Mouse (Mus musculus): ENCODE results near the gene Olfr955. TPM values are rescaled to one million over a fixed set of nuclear protein-coding genes. Genes with fewer than 3 reads are reported as not detected.

The Olfr955 gene
- total RNA-seq (2021): not detected
- long read RNA-seq, experiment 1: 0 reads
- long read RNA-seq, experiment 2: 0 reads

DNA sequence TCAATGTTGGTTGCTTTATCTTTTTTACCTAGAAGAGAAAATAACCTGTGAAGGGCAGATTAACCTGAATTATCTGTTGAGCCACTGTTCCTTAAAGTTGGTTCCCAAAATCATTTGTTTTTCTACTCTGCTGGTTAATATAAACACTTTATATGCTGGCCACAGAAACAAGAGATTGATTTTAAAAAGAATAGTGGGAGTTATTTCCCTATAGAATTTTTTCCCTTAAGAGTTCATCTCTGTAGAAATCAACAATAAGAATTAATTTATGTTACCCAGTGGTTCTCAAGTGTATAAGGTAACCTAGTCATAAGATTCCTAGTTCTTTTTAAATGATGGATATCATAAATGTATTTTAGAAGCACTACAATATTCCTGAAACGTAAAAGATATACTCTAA, at the start of gene Olfr955:
Gene Olfr955, minus strand, starts transcription at position 101 of the 400 bp plus-strand sequence.
- TF ChIP-seq CTCF (IDR thresholded peaks at IDR 0.05): no peak

DNA sequence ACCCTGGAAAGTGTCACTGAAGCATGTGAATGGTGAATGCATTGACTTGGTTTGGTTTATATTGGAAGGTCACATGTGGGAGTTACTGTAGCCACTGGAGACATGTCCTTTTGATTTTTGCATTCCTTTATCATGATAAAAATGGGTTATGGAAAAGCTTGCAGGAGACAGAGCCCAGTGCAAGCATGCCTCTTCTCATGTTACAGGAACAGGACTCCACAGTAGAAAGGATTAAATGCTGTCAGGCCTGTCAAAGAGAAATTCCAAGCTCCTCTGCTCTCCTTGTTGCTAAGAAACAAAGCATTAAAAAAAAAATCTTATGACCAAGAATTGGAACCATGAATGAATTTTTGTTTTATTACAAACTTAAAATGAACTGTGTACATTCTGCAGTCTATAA, 46.9 kb upstream of the Olfr955 start:
- H3K4me3 ChIP-seq: no peak overlapping the region
- intact Hi-C loops (cut with DNase I): loop anchor here (10.0 kb wide), 2 partner anchors 676 to 714 kb away; partner anchors contain the start of gene Zfp202
- DNase-seq (ENCODE audit: extremely low spot score in 1 of 2, low spot score in 2 of 2): no peak
- no peak for TF ChIP-seq CTCF (IDR thresholded peaks at IDR 0.05)
- H3K27ac ChIP-seq: no peak overlapping the region

More for the DNA sequence above, at the start of gene Olfr955:
- Histone ChIP-seq H3K4me3 (no peak within 1 kb of the TSS), H3K27ac (no peak within 1 kb of the TSS)
- DNase-seq (ENCODE audit: extremely low spot score in 1 of 2, low spot score in 2 of 2): no peak
- intact Hi-C loops (cut with DNase I): no loop called here

DNA sequence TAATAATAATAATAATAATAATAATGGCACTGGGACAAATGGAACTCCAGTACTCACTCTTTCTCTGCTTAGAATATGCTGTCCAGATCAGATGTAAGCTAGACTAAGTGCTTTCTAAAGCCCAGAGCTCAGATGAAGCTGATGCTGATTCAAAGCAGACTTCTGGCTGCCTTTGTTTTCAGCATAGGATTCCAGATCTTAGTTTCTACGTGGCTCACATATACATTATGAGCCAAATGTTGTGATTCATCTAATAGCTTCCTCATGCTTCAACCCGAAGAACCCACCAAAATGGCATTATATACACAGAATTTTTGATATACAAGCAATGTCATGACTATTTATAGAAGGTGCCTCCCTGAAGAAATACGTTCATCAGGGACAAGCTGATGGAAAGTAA, 43.8 kb upstream of the Olfr955 start, which contains the start of gene Olfr957:
Gene Olfr957, minus strand, starts transcription at position 279 of the 400 bp plus-strand sequence.
- Histone ChIP-seq H3K27ac (no peak within 1 kb of the TSS), H3K4me3 (no peak within 1 kb of the TSS)
- TF ChIP-seq CTCF (IDR thresholded peaks at IDR 0.05): no peak
- intact Hi-C loops (cut with DNase I): loop anchor here (10.0 kb wide), 2 partner anchors 679 to 711 kb away; partner anchors contain the start of gene Zfp202
- no peak for DNase-seq (ENCODE audit: extremely low spot score in 1 of 2, low spot score in 2 of 2)

DNA sequence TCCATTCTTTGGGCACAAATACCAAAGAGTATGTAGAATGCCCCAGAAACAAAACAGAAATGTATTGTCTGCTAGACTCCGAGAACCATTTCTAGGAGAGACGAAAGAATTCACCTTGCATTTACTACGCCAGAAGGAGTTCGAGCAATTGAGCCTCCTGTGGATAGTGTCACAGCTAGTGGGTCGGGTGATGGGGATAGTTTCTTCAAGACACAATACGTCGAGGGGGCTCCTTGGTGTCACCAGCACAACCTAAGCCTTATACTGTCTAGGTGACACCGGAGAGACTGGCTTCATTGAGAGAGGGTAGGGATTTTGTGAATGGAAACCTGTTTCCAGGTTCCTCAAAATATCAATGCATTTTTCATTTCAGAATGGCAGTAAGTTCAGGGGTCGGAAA, 37.7 kb upstream of the Olfr955 start:
- H3K27ac ChIP-seq: no peak overlapping the region
- no peak overlapping the region for H3K4me3 ChIP-seq
- DNase-seq (ENCODE audit: extremely low spot score in 1 of 2, low spot score in 2 of 2): no peak
- no peak for TF ChIP-seq CTCF (IDR thresholded peaks at IDR 0.05)
- intact Hi-C loops (cut with DNase I): loop anchor here (1.0 kb wide), 1 partner anchor 103 kb away; no protein-coding TSS in a partner anchor

DNA sequence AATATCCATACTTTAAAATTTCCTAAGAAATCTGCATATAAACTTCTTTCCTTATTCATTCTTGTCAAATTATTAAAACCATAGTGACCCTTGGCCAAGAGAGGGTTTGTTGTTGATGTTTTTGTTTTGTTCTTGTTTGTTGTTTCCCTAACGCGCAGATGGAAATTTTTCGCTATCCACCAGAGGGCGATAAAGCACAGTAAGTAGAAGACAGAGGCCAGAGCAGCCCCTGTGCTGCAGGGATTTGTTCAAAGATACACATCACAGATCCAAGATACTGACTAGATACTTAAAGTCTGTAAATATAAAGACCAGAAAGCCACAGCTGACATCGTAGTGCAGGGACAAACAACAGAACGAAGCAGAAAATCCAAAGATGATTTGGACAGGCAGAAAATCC, 37.3 kb upstream of the Olfr955 start:
- no peak overlapping the region for H3K27ac ChIP-seq
- peak; percentile 51 to 52 for DNase-seq (ENCODE audit: extremely low spot score in 1 of 2, low spot score in 2 of 2)
- intact Hi-C loops (cut with DNase I): loop anchor here (1.0 kb wide), 2 partner anchors 14 to 103 kb away; no protein-coding TSS in a partner anchor
- peak; percentile 70 for TF ChIP-seq CTCF (IDR thresholded peaks at IDR 0.05)
- H3K4me3 ChIP-seq: no peak overlapping the region

DNA sequence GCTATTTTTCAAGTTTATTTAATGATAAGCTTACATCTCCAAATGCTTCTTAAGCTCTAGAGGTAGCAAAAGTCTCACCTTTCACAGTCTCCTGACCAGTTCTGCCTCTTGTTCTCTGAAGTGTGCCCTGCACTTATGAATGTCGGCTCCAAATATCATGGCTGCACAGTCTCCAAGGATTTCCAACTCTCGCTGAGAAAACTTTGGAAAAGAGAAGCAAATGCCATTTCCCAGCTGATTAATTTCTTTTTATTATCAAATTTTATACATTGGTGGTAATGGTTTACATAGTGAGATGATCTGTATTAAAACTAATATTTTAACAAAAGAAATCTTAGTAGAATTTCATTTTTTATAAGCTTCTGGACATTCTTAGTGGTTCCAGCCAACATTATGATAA, 22.2 kb upstream of the Olfr955 start, which contains the start of gene Olfr44:
Gene Olfr44, minus strand, starts transcription at position 101 of the 400 bp plus-strand sequence.
- no peak for DNase-seq (ENCODE audit: extremely low spot score in 1 of 2, low spot score in 2 of 2)
- H3K4me3 ChIP-seq: no peak within 1 kb of the TSS
- no peak within 1 kb of the TSS for H3K27ac ChIP-seq
- TF ChIP-seq CTCF (IDR thresholded peaks at IDR 0.05): no peak
- intact Hi-C loops (cut with DNase I): no loop called here

DNA sequence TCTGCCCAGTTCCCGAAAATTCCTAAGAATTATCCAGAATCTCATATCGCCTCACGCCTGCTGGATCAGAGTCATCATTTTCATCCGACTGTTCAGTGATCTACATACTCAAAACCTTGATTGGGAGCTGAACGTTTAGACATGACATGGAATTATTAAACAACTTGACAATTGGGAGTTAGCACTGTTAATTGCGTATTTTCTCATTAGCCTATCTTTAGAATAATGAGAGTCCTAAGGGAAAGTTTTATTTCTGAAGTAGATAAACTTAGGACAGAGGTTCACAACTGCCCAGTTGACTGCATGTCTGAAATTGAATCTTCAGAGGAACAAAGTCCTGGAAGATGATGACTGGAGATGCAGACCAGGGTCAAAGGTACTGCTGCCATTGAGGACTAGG, 15.3 kb downstream of the Olfr955 start, which contains the start of gene Olfr954:
Gene Olfr954, plus strand, starts transcription at position 301 of the 400 bp plus-strand sequence.
- TF ChIP-seq CTCF (IDR thresholded peaks at IDR 0.05): no peak
- intact Hi-C loops (cut with DNase I): loop anchor here (5.0 kb wide), 1 partner anchor 69 kb away; the partner anchor contains the start of gene Olfr951
- H3K27ac ChIP-seq: no peak within 1 kb of the TSS

DNA sequence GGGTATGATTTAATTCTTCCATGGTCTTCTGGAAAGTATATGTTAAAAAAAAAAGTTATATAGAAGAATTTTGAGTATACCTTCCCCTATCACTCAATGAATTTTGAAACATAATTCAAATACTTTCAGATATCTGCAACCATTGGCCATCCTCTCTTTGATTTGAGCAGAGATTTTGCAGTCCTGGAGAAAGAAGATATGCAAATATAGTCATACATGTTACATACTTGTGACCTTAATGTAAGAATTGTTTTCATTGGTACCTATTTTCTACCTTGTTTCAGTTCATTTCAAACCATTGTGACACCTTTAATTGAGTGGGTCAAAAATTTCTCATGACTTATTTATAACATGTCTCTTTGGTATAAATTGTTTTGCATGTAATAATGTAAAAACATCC, 44.7 kb downstream of the Olfr955 start, which contains the start of gene Olfr952:
Gene Olfr952, minus strand, starts transcription at position 101 of the 400 bp plus-strand sequence.
- Histone ChIP-seq H3K27ac (no peak within 1 kb of the TSS), H3K4me3 (no peak within 1 kb of the TSS)
- TF ChIP-seq CTCF (IDR thresholded peaks at IDR 0.05): no peak
- DNase-seq (ENCODE audit: extremely low spot score in 1 of 2, low spot score in 2 of 2): no peak
- intact Hi-C loops (cut with DNase I): no loop called here

More for the DNA sequence above, 15.3 kb downstream of the Olfr955 start, which contains the start of gene Olfr954:
- no peak for DNase-seq (ENCODE audit: extremely low spot score in 1 of 2, low spot score in 2 of 2)
- H3K4me3 ChIP-seq: no peak within 1 kb of the TSS

Other genes with a start within 250 kb of the Olfr955 start
- not detected for gene Olfr1537, start 221.9 kb downstream of the Olfr955 start, total RNA-seq (2021)
- not detected for gene Olfr945, start 195.1 kb downstream of the Olfr955 start, total RNA-seq (2021)
- gene Olfr948, start 145.9 kb downstream of the Olfr955 start, total RNA-seq (2021): not detected
- gene Olfr951, start 84.5 kb downstream of the Olfr955 start, total RNA-seq (2021): not detected
- not detected for gene Olfr952, start 44.8 kb downstream of the Olfr955 start, total RNA-seq (2021)
- gene Olfr954, start 15.2 kb downstream of the Olfr955 start, total RNA-seq (2021): not detected
- not detected for gene Olfr44, start 22.1 kb upstream of the Olfr955 start, total RNA-seq (2021)
- not detected for gene Olfr957, start 43.9 kb upstream of the Olfr955 start, total RNA-seq (2021)
- gene Olfr958, start 82.1 kb upstream of the Olfr955 start, total RNA-seq (2021): not detected
- not detected for gene Olfr959, start 103.6 kb upstream of the Olfr955 start, total RNA-seq (2021)
- gene AW551984, start 132.5 kb upstream of the Olfr955 start, total RNA-seq (2021): 1 to 10 TPM; 4.5 to 9.2 TPM
- not detected for gene Olfr148, start 138.7 kb upstream of the Olfr955 start, total RNA-seq (2021)
- gene Olfr960, start 149.4 kb upstream of the Olfr955 start, total RNA-seq (2021): not detected
- not detected for gene Olfr961, start 173.1 kb upstream of the Olfr955 start, total RNA-seq (2021)
- gene Olfr963, start 195.3 kb upstream of the Olfr955 start, total RNA-seq (2021): not detected
- gene Olfr149, start 235.2 kb upstream of the Olfr955 start, total RNA-seq (2021): not detected
- gene Olfr965, start 239.4 kb upstream of the Olfr955 start, total RNA-seq (2021): not detected

All from left cerebral cortex, adult 2 months (tissue).